Mouse (Mus musculus) erythroblast, embryonic 14.5 days (primary cell): ENCODE measurements around the gene Pirb.

ENCODE experiments used
- GATA1 ChIP-seq: IDR thresholded peaks from 2 replicates; pipeline ENCODE4 v1.6.1; 2012; ENCODE audit warnings: low read length, inconsistent platforms, mixed read lengths
- TAL1 ChIP-seq: IDR thresholded peaks from 3 replicates; pipeline ENCODE4 v1.6.1; 2012; ENCODE audit warnings: low read length, inconsistent platforms, mixed read lengths

DNA sequence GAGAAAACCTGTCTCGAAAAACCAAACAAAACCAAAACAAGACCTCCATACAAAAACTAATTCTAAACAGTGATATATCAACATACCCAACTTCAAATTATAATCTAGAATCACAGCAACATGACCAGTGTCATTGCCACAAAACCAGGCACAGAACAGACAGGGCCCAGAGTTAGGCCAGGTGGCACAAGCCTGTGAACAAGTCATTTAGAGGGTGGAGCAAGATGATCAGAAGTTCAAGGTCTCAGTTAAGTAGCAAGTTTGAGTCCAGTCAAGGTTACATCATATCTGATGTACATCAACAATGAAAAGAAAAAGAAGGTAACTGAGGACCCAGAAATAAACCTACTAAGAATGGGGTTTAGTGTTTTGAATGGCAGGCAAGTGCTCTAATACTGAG is 11.2 kb downstream of the Pirb start:
- TF ChIP-seq TAL1 (no peak), GATA1 (no peak)
